Mouse (Mus musculus): ENCODE data around the gene Ttc41. TPM values are rescaled to one million over a fixed set of nuclear protein-coding genes. Genes with fewer than 3 reads are reported as not detected.

Ttc41 gene
- polyA plus RNA-seq, 1 experiment = 1.7 TPM

DNA sequence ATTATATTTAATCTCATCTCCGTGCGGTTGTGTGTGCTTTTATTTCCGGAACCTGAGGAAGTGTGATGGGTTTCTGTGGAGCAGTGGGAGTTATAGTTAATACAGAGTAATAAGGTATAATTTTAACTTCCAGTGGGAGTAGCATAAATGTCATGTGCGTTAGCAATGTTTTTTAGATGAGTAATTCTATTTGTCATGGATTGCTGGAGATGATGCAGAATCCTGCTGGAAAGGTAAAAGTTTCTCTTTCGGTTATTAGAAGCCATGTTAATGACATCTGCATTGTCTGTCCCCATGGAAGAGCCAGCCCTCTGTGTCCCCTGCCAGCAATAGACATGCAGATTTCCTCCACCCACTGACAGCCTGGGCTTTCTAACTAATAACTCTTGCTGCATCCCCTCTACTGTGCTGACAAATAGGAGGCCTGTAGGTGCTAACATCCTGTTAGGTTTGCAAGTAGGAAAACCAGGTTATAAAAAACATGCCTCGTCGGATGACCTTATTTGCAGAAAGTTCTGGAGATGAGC, 83.6 kb downstream of the Ttc41 start:
- peaks cover 8% of the 10 kb centered on the region for H3K4me1 ChIP-seq (ENCODE audit: control insufficient read depth, insufficient read depth, low read length)
- TF ChIP-seq POLR2A (IDR thresholded peaks at IDR 0.05; ENCODE audit: extremely low read depth, insufficient read depth, low read length) (no peak), CTCF (IDR thresholded peaks at IDR 0.05; ENCODE audit: extremely low read depth, insufficient read depth, low read length) (no peak)
- no peak overlapping the region for H3K27ac ChIP-seq (ENCODE audit: insufficient read depth, low read length)
- H3K4me3 ChIP-seq (ENCODE audit: insufficient read depth, low read length) = no peak overlapping the region

DNA sequence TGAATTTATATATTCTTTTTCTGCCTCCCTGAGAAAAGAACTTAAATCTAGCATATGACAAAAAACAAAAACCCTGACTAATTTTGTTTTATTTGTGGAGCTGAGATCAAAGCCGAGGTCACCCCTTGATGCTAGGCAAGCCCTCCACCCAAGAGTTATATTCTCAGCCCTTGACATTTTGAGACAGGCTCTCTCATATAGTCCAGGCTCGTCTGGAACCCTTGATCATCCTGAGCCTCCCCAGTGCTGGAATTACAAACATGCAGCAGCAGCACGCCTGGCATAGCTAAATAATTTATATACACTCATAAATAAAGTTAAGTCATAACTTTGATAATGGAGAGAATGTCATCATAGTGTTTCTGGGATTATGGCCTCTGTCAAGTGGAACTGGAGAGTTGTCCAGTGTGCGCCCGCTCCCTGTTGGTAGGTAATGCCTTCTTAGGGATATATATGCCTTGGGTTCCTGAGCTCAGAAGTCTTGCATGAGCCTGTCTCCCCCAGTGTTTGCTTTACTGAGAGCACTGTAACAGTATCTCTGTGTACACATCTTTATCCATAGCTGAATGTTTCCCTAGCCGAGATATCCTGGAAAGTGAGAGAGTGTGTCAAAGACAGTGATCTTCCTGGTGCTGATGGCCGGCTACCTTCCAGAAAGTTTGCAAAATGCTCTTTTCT, 86.0 kb downstream of the Ttc41 start:
- Histone ChIP-seq H3K4me3 (ENCODE audit: insufficient read depth, low read length) (no peak overlapping the region), H3K4me1 (ENCODE audit: control insufficient read depth, insufficient read depth, low read length) (peaks cover 15% of the 10 kb centered on the region), H3K27ac (ENCODE audit: insufficient read depth, low read length) (no peak overlapping the region)
- TF ChIP-seq POLR2A (IDR thresholded peaks at IDR 0.05; ENCODE audit: extremely low read depth, insufficient read depth, low read length) = no peak
- TF ChIP-seq CTCF (IDR thresholded peaks at IDR 0.05; ENCODE audit: extremely low read depth, insufficient read depth, low read length) = no peak

DNA sequence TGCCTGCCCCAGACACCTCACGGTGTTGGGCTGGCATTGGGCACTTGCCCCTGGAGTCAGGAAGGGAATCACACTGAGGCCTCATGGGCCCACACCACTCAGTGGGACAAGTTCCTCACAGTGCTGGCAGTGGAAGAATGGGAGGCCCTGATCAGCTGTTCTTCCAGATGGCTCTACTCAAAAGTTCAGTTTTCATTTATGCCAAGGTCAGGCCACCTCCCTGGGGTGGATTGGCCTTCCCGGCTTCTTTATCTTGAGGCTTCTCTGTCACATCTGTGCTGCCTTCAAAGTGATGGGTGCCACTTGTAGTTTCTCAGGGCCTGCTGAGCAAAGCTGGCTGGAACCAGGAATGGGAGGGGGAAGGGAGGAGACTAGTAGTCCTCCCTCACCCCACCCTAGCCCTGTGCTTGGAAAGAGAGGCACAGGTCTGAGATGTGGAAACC, 87.9 kb downstream of the Ttc41 start:
- H3K27ac ChIP-seq (ENCODE audit: insufficient read depth, low read length) = no peak overlapping the region
- H3K4me3 ChIP-seq (ENCODE audit: insufficient read depth, low read length) = no peak overlapping the region
- TF ChIP-seq CTCF (IDR thresholded peaks at IDR 0.05; ENCODE audit: extremely low read depth, insufficient read depth, low read length) (no peak), POLR2A (IDR thresholded peaks at IDR 0.05; ENCODE audit: extremely low read depth, insufficient read depth, low read length) (no peak)
- peaks cover 8% of the 10 kb centered on the region for H3K4me1 ChIP-seq (ENCODE audit: control insufficient read depth, insufficient read depth, low read length)

DNA sequence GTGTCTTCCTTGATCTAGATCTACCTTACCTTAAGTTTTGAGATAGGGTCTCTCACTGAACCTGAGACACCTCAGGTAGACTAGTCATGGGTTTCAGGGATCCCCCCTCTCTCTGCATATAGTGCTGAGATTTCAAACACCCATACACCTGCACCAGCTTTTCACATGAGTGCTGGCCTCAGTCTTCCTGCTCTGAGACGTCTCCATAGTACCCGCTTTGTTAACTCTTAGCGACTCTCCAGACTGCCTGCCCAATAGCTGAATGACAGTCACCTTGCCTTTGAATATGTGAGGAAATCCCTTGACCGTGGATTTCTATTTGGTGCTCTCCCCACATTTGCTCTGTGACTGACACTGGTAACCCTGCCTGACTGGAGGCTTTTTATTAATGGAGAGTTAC, 88.6 kb downstream of the Ttc41 start:
- 0 out of 2 replicates have a peak overlapping the region, but pooled peaks have one; percentile 9 for H3K27ac ChIP-seq (ENCODE audit: insufficient read depth, low read length)
- TF ChIP-seq POLR2A (IDR thresholded peaks at IDR 0.05; ENCODE audit: extremely low read depth, insufficient read depth, low read length) = no peak
- no peak for TF ChIP-seq CTCF (IDR thresholded peaks at IDR 0.05; ENCODE audit: extremely low read depth, insufficient read depth, low read length)
- peaks cover 8% of the 10 kb centered on the region for H3K4me1 ChIP-seq (ENCODE audit: control insufficient read depth, insufficient read depth, low read length)
- H3K4me3 ChIP-seq (ENCODE audit: insufficient read depth, low read length) = no peak overlapping the region

DNA sequence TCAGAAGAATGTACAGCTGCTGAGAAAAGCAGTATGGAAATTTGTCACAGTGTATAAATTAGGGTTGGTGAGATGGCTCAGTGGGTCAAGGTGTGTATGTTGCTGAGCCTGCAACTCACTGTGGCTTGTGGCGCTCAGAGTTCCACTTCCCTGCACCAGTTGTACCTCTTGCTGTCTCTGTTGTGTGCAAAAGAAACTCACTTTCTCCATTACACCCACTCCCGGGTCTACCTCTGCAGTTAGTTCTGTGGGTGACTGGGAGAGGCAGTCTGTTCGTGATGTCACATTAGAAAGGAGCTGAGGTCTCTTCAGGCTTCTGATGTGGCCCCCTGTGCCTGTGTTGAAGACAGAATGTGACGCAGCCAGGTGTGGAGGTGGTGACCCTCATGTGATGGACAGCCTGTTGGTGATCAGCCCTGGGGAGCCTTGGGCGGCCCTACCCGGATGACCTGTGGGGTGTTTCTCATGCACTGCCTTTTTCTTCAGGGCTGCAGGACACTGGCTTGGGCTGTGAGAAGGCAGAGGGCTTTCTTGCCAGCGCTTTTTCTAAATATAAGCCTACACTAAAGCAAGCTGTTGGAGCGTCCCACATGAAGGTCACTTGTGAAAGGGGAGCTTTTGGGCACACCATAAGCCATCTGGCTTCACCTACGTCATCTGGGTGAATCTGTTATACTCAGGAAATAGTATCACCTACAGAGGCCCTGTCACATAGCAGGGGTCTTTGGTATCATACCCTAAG, 89.4 kb downstream of the Ttc41 start:
- Histone ChIP-seq H3K4me1 (ENCODE audit: control insufficient read depth, insufficient read depth, low read length) (peaks cover 8% of the 10 kb centered on the region), H3K4me3 (ENCODE audit: insufficient read depth, low read length) (no peak overlapping the region), H3K27ac (ENCODE audit: insufficient read depth, low read length) (0 out of 2 replicates have a peak overlapping the region, but pooled peaks have one; percentile 33)
- no peak for TF ChIP-seq CTCF (IDR thresholded peaks at IDR 0.05; ENCODE audit: extremely low read depth, insufficient read depth, low read length)
- TF ChIP-seq POLR2A (IDR thresholded peaks at IDR 0.05; ENCODE audit: extremely low read depth, insufficient read depth, low read length) = no peak

DNA sequence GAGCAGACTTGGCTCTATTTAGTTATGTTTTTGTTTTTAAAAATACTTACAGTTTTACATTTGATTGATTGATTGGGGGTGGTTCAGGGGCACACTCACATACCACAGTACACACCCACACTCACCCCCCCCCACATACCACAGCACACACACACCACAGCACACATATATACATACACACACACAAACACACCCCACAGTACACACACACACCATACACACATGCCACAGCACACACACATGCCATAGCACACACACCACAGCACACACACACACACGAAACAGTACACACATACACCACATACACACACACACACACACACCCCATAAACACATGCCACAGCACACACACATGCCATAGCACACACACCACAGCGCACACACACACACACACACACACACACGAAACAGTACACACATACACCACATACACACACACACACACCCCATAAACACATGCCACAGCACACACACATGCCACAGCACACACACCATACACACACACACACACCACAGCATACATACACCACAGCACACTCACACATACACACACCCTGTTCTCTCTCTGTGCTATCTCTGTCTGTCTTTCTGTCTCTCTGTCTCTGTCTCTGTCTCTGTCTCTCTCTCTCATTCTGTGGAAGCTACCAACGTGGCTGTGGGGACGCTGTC, 90.6 kb downstream of the Ttc41 start:
- TF ChIP-seq POLR2A (IDR thresholded peaks at IDR 0.05; ENCODE audit: extremely low read depth, insufficient read depth, low read length) = no peak
- TF ChIP-seq CTCF (IDR thresholded peaks at IDR 0.05; ENCODE audit: extremely low read depth, insufficient read depth, low read length) = no peak
- Histone ChIP-seq H3K4me3 (ENCODE audit: insufficient read depth, low read length) (no peak overlapping the region), H3K4me1 (ENCODE audit: control insufficient read depth, insufficient read depth, low read length) (peaks cover 8% of the 10 kb centered on the region), H3K27ac (ENCODE audit: insufficient read depth, low read length) (no peak overlapping the region)

DNA sequence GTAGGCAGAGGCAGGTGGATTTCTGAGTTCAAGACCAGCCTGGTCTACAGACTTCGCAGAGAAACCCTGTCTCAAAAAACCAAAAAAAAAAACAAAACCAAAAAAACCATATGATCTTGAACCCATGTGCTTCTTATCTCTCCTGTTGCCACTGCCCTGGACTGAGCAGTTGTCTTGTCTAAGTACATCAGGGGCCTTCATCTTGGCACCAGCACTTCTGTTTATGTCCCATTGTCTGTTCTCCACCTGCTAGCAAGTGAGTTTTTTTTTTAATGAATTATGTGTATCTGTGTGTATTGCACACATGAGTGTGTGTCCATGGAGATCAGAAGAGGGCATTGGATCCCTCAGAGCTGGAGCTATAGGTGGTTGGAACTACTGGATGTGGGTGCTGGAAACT, 101.8 kb downstream of the Ttc41 start:
- TF ChIP-seq POLR2A (IDR thresholded peaks at IDR 0.05; ENCODE audit: extremely low read depth, insufficient read depth, low read length) (no peak), CTCF (IDR thresholded peaks at IDR 0.05; ENCODE audit: extremely low read depth, insufficient read depth, low read length) (no peak)
- no peak overlapping the region for H3K4me3 ChIP-seq (ENCODE audit: insufficient read depth, low read length)
- peaks cover 6% of the 10 kb centered on the region for H3K4me1 ChIP-seq (ENCODE audit: control insufficient read depth, insufficient read depth, low read length)
- no peak overlapping the region for H3K27ac ChIP-seq (ENCODE audit: insufficient read depth, low read length)

DNA sequence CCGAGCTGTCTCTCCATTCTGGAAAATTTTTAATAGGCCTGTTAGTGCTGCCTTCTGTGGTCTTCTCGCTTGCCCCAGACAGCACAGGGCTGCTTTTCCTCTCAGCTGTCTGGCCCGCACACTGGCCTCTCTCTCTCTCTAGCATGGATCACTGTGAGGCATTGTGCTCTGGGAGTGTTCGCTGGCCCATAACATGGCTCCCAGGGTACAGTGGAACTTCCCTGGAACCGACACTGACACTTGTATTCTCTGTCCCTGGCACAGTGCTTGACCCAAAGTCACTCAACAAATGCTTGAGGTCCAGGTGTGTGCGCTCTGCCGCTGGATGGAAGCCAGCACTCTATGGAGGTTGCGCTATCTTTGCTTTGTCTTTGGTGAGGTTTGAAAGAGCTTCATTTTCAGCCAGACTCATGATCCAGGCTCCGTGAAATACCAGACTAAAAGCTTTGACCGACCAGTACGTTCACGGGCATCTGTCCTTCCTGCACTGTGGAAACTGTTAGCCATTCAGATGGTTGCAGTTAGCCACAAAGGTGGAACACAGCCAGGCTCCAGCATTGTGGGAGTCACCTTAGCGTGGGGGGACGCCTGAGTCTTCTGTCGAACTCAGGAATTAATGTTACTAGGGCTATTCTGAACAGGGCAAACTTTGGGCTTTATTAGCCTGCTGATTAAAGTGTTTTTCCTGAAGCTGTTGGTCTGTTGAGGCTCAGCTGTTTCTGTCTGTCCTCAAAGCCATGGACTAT, 102.6 kb downstream of the Ttc41 start:
- H3K4me3 ChIP-seq (ENCODE audit: insufficient read depth, low read length) = no peak overlapping the region
- H3K27ac ChIP-seq (ENCODE audit: insufficient read depth, low read length) = no peak overlapping the region
- H3K4me1 ChIP-seq (ENCODE audit: control insufficient read depth, insufficient read depth, low read length) = peaks cover 6% of the 10 kb centered on the region
- TF ChIP-seq POLR2A (IDR thresholded peaks at IDR 0.05; ENCODE audit: extremely low read depth, insufficient read depth, low read length) (no peak), CTCF (IDR thresholded peaks at IDR 0.05; ENCODE audit: extremely low read depth, insufficient read depth, low read length) (no peak)

DNA sequence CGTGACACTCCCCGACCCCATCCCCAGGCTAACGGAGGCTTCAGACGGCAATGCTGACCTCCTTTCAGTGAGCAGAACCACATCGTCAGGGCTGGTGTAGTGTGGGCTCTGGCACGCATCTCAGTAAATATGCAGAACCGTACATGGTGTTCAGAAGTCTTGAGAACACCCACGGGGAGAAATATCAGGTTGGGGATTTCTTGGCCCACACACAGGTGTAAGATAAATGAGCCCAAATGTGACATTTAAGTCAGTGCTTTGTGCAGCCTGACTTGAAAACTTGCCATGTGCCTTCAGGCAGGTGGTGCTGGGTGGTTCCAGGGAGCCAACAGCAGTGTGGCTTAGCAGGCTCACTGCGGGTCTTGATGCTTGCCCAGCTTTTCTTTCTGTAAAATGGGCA, 104.4 kb downstream of the Ttc41 start:
- Histone ChIP-seq H3K27ac (ENCODE audit: insufficient read depth, low read length) (no peak overlapping the region), H3K4me1 (ENCODE audit: control insufficient read depth, insufficient read depth, low read length) (peaks cover 6% of the 10 kb centered on the region), H3K4me3 (ENCODE audit: insufficient read depth, low read length) (no peak overlapping the region)
- no peak for TF ChIP-seq CTCF (IDR thresholded peaks at IDR 0.05; ENCODE audit: extremely low read depth, insufficient read depth, low read length)
- TF ChIP-seq POLR2A (IDR thresholded peaks at IDR 0.05; ENCODE audit: extremely low read depth, insufficient read depth, low read length) = no peak

Measured in cortical plate, adult 2 months (tissue).